Mouse (Mus musculus) CH12F3 (cell line): ENCODE results near the gene Runx2.

Experiments used
- in situ Hi-C: fragments of 300-500 bp; cut with MboI; formaldehyde crosslinking; loops from 2 replicates; pipeline ENCODE4 v1.14.3; 2020; ENCODE audit warnings: low sequenced_read_pairs

The Runx2 gene

GRCm38 (mm10) chr17:44814508-44815175, at the start of gene Runx2:
Runx2 (minus strand) TSS chr17:44814797.
- in situ Hi-C loops = no loop called here

- in situ Hi-C loops = no loop called here
These were observed 48.6 kb upstream of the Runx2 start for GRCm38 (mm10) chr17:44863165-44863564.

- in situ Hi-C loops = no loop called here
These were observed 27.6 kb upstream of the Runx2 start for GRCm38 (mm10) chr17:44842184-44842583.

DNA sequence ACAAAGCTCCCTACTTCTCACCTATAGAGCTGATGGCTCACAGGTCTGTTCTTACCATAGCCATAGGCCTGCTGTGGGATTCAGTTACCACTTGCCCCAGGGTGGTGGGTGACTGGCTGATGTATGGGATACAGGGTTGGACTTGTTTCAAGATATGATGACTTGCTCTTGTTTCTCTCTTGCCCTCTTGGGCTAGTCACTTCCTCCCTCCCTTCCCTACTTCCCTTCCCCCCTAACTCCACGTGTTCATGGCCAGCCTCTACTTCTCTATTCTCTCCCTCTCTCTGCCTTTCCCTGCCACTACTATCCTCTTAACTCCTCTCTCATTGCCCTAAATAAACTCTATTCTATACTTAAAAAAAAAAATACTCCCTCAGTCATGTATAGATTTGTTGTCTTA, 16.6 kb upstream of the Runx2 start:
- in situ Hi-C loops = no loop called here

- in situ Hi-C loops = no loop called here
These were observed 15.0 kb upstream of the Runx2 start for GRCm38 (mm10) chr17:44829587-44829986.

DNA sequence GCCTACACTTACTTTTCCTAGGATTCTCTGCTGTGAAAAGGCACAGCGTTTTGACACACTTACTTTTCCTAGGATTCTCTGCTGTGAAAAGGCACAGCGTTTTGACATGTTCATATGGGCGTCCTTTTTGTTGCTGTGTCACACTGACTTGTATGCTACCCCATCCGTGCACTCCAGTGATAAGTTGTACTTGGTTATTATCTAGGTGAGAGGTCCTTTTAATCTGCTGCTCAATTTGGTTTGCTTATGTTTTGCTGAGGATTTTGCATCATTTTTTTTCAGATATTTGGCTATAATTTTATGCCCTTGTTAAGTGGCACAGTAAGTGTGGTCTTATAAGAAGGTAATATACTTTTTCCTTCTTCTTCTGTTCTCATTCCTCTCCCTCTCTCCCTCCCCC, 13.4 kb upstream of the Runx2 start:
- in situ Hi-C loops = no loop called here

- in situ Hi-C loops = no loop called here
These were observed 12.5 kb upstream of the Runx2 start for GRCm38 (mm10) chr17:44827124-44827523.

- in situ Hi-C loops = no loop called here
These were observed 7.3 kb upstream of the Runx2 start for GRCm38 (mm10) chr17:44821940-44822339.

DNA sequence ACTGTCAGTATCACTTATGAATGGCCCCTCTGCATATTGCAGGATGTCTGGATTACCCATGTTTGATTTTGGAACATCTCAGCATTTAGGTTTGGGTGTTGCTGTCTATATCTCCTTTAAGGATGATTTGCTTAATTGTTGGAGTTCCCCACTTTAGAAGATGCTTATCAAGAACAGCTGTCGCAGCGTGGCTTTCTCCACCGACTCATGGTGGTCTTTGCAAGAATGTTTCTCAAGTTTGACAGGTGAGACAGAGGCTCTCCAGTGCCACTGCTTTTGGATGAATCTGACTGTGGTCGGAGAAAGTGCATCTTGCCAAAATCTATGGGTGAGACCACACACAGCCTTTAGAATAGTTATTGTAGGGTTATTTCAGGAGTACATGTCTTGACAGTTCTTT, 5.2 kb upstream of the Runx2 start:
- in situ Hi-C loops = no loop called here

- in situ Hi-C loops = no loop called here
These were observed 4.2 kb upstream of the Runx2 start for GRCm38 (mm10) chr17:44818825-44819224.

DNA sequence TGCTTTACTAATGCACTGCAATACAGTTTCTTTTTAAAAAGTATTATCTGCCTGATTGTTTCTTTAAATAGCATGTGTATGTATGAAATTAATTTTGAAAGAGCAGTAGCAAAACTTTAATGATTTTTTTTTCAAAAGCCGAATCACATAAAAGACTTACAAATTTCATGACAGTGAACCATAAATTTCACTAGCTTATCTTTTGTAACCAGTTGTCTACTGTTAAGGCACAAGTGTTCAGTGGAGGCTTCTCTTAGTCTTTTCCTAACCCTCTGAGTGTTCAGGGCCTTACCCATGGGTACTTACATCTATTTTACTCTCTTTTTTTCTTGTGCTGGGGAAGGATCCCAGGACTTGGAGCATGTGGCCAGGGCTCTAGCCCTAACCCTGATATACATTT, 7.6 kb downstream of the Runx2 start:
- in situ Hi-C loops = no loop called here

DNA sequence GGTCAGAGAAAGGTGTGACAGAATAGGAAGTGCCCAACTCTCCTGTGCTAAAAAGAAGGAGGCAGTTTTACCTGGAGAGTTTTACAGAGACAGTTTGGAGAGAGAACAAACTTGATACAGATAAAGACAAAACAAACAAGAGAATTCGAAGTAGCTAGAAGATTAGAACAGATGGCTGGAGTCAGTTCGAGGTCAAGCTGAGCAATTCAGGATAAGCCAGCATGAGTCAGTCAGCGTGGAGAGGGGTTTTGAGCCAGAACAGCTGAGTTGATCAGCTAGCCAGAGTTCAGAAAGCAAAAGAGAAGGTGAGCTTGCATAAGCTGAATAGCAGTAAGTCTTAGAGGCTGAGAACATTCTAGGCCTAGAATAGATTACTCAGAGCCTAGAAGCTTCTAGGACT, 17.3 kb downstream of the Runx2 start:
- in situ Hi-C loops = no loop called here

- in situ Hi-C loops = no loop called here
These were observed 22.2 kb downstream of the Runx2 start for GRCm38 (mm10) chr17:44792218-44792917.

DNA sequence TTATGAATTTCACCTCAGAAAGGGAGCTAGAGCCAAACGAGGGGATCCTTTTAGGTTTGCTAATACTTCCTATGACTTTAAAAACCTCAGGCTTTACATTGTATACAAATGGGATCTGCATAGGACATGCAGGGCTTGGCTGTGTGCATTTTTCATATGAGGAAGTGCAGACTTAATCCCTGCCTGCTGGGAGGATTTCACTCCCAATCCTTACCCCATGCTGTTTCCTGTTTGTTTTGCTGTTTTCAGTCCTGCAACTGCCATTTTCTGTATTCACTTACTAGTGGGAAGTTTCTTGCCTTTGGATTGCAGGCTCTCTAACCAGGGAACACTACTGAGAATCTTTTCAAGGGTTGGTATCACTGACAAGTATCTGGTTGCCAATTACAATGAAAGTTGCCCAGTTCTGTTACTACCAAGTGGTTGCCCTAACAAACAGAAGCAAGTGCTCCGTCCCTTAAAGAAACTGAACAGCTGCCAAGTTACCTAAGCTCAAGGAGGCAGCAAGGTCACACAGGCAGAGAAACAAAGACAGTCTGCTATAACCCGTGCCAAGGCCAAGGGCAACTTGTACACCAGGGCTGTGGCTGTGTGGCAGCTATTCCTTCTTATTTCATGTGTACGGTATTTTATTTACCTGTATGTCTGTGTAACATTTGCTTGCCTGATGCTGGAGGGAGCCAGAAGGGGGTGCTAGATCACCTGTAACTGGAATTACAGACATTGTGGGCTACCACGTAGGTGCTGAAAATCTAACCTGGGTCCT, 25.4 kb downstream of the Runx2 start:
- in situ Hi-C loops = no loop called here

DNA sequence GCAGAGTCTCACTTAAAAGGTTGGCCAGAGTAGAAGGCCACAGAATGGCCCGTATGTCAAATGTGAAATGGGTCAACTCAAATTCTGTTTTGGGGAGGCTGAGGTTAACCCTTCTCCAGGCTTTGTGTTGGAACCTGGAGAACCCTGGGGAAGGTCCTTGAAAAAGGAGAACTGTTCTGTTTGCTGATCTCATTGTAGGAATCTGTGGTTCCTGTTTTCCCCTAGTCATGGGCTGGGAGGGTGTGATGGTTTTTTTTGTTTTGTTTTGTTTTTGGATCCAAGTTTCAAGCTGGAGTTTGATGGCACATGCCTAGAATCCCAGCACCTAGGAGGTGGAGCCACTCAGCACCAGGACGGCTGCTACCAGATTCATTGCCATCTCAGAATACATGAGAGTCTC, 31.5 kb downstream of the Runx2 start:
- in situ Hi-C loops = no loop called here

- in situ Hi-C loops = no loop called here
These were observed 32.2 kb downstream of the Runx2 start for GRCm38 (mm10) chr17:44782366-44782765.

GRCm38 (mm10) chr17:44780353-44780752, 34.2 kb downstream of the Runx2 start:
- in situ Hi-C loops = no loop called here

GRCm38 (mm10) chr17:44778141-44778540, 36.5 kb downstream of the Runx2 start:
- in situ Hi-C loops = no loop called here

GRCm38 (mm10) chr17:44777337-44777804, 37.2 kb downstream of the Runx2 start:
- in situ Hi-C loops = no loop called here

GRCm38 (mm10) chr17:44776738-44777270, 37.8 kb downstream of the Runx2 start, which contains the start of gene Supt3:
Supt3 (plus strand) TSS chr17:44777152.
- in situ Hi-C loops = no loop called here

DNA sequence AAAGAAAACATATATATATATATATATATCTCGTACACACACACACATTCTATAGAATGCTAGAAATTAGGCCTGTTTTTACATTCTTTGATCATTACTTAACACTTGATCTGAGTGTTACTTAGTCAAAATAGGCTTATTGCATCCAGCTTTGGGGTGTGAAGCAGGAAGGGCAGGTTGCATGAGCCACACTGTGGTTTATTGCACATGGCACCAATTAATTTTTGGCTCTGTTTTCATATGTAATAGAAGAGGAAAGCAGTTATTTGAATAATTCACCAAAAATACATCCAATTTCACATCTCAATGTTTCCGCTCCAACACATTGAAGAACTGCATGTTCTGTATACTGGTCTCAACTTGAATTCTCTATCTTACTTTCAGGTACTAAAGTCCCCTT, 42.0 kb downstream of the Runx2 start:
- in situ Hi-C loops = no loop called here
